Mouse (Mus musculus) heart, adult 2 months (tissue): ENCODE results near the gene Sppl2b. TPM values are rescaled to one million over a fixed set of nuclear protein-coding genes. Genes with fewer than 3 reads are reported as not detected.

ENCODE experiments used
- DNase-seq, 2 experiments: peaks; one replicate each; pipeline ENCODE4 v3.0.0; 2021
- H3K27ac ChIP-seq: fragments of 200-600 bp; 2 replicates; pipeline ENCODE4 v1.8.1; 2022
- H3K27me3 ChIP-seq: fragments of 200-500 bp; 2 replicates; pipeline ENCODE4 v1.6.1; 2012; ENCODE audit warnings: mild to moderate bottlenecking, low read length, inconsistent platforms, mixed read lengths; ENCODE audit not compliant: control insufficient read depth, insufficient read depth
- H3K36me3 ChIP-seq: fragments of 200-500 bp; 2 replicates; pipeline ENCODE4 v1.6.1; 2012; ENCODE audit warnings: low read length, inconsistent platforms; ENCODE audit not compliant: control insufficient read depth, insufficient read depth
- H3K4me1 ChIP-seq: fragments of 200-500 bp; 2 replicates; pipeline ENCODE4 v1.6.1; 2011; ENCODE audit warnings: low read length; ENCODE audit not compliant: control insufficient read depth, insufficient read depth
- H3K4me3 ChIP-seq: fragments of 200-600 bp; 2 replicates; pipeline ENCODE4 v1.8.1; 2022
- H3K79me2 ChIP-seq: fragments of 200-500 bp; replicated peaks from 2 replicates; pipeline ENCODE4 v1.6.1; 2012; ENCODE audit warnings: mild to moderate bottlenecking, inconsistent platforms, low read length, moderate library complexity, mixed read lengths; ENCODE audit not compliant: control insufficient read depth, insufficient read depth
- H3K9ac ChIP-seq: fragments of 200-500 bp; 2 replicates; pipeline ENCODE4 v1.6.1; 2012; ENCODE audit warnings: low read depth, mild to moderate bottlenecking, control low read depth, inconsistent platforms, low read length, mixed read lengths
- CTCF ChIP-seq: fragments of 200-600 bp; IDR thresholded peaks from 2 replicates; pipeline ENCODE4 v1.8.1; 2022; ENCODE audit warnings: antibody characterized with exemption, mild to moderate bottlenecking, moderate library complexity
- EP300 ChIP-seq: fragments of 200-500 bp; IDR thresholded peaks from 2 replicates; pipeline ENCODE4 v1.6.1; 2011; ENCODE audit warnings: low read depth, low read length, control low read depth; ENCODE audit not compliant: insufficient read depth
- POLR2A ChIP-seq: fragments of 200-500 bp; IDR thresholded peaks from 2 replicates; pipeline ENCODE4 v1.6.1; 2011; ENCODE audit warnings: mild to moderate bottlenecking, low read depth, low read length, control low read depth; ENCODE audit not compliant: insufficient read depth
- WGBS: fragments of 180-500 bp; shearing (Covaris S2); methylation state at CpG from one replicate; pipeline ENCODE4 v1.1.7; 2018; 5-methylcytosine and 5-hydroxymethylcytosine counted together
- intact Hi-C: fragments of 180-260 bp; cut with DNase I; formaldehyde crosslinking; loops from one replicate; pipeline ENCODE4 v1.15.1; 2025
- microRNA-seq, 2 experiments: library from miRNA; unstranded; fragments of <30 nt; microRNA quantifications; one replicate each; pipeline ENCODE4 v1.2.0; 2021
- polyA plus RNA-seq: library from polyadenylated mRNA; depleted of rRNA; stranded (reverse); fragments of >200 nt; gene quantifications from 2 replicates; pipeline ENCODE4 v1.2.3, GENCODE M21; 2012; rRNA removed
- total RNA-seq, 2 experiments: library from RNA; stranded (reverse); gene quantifications; 2 replicates each; pipeline ENCODE4 v1.2.3; 2021

The Sppl2b gene
- total and polyA plus RNA-seq, 3 experiments: 15.4 to 51.4 (median 16.8) TPM

GRCm38 (mm10) chr10:80915736-80916135 is 60.7 kb downstream of the Sppl2b start:
- WGBS: 76% methylated on average over 4 of the region's 4 CpGs

GRCm38 (mm10) chr10:80917336-80917778 is 62.3 kb downstream of the Sppl2b start:
- TF ChIP-seq CTCF (no peak), POLR2A (no peak), EP300 (no peak)
- no peaks in the 10 kb centered on the region for H3K27me3 ChIP-seq
- peak overlapping the region; percentile 76 for H3K4me3 ChIP-seq
- no peaks in the 10 kb centered on the region for H3K79me2 ChIP-seq
- WGBS: 4% methylated on average over 15 of the region's 15 CpGs
- DNase-seq: no peak
- peaks cover 2% of the 10 kb centered on the region; the same call in 1 of the 2 replicates for H3K4me1 ChIP-seq
- H3K27ac ChIP-seq: no peak overlapping the region
- peak overlapping the region; percentile 74; the same call in 1 of the 2 replicates for H3K9ac ChIP-seq
- intact Hi-C loops: no loop called here
- no peaks in the 10 kb centered on the region for H3K36me3 ChIP-seq

More at GRCm38 (mm10) chr10:80915736-80916135, 60.7 kb downstream of the Sppl2b start:
- no peaks in the 10 kb centered on the region for H3K27me3 ChIP-seq
- intact Hi-C loops: no loop called here
- H3K36me3 ChIP-seq: no peaks in the 10 kb centered on the region
- TF ChIP-seq CTCF (no peak), EP300 (no peak), POLR2A (no peak)
- H3K79me2 ChIP-seq: no peaks in the 10 kb centered on the region
- no peak overlapping the region for H3K4me3 ChIP-seq
- no peak overlapping the region for H3K9ac ChIP-seq
- no peak for DNase-seq
- peaks cover 2% of the 10 kb centered on the region; the same call in 1 of the 2 replicates for H3K4me1 ChIP-seq
- no peak overlapping the region for H3K27ac ChIP-seq

GRCm38 (mm10) chr10:80917779-80918434 is 62.8 kb downstream of the Sppl2b start, which contains the start of gene Lmnb2:
Lmnb2 (minus strand) TSS chr10:80918245.
- no peaks in the 10 kb centered on the region for H3K27me3 ChIP-seq
- peak within 1 kb of the TSS; percentile 28; the same call in 1 of the 2 replicates for H3K27ac ChIP-seq
- under 1% methylated on average over 61 of the region's 61 CpGs for WGBS
- H3K4me3 ChIP-seq: peak within 1 kb of the TSS; percentile 76
- intact Hi-C loops: no loop called here
- peaks cover 2% of the 10 kb centered on the region for H3K4me1 ChIP-seq
- H3K79me2 ChIP-seq: no peaks in the 10 kb centered on the region
- peak; percentile 81 for DNase-seq
- no peaks in the 10 kb centered on the region for H3K36me3 ChIP-seq
- H3K9ac ChIP-seq: peak within 1 kb of the TSS; percentile 74
- 0 out of 2 replicates have a peak, but pooled peaks have one; percentile 10 for TF ChIP-seq CTCF
- no peak for TF ChIP-seq POLR2A
- no peak for TF ChIP-seq EP300

Small RNA genes within 50 kb of the gene (microRNA-seq; reads per million reads assigned to microRNA genes)
- 1.7 to 3.5 reads per million in 2 experiments for gene Mir1982

Other genes starting within 250 kb of the Sppl2b start
- gene Gm49322, start 249.3 kb upstream of the Sppl2b start, total RNA-seq: under 1 TPM; 0.34 to 0.39 TPM
- 0.62 and 2.0 TPM in 2 replicates for gene Gm49322, start 249.3 kb upstream of the Sppl2b start, polyA plus RNA-seq
- gene Csnk1g2, start 232.4 kb upstream of the Sppl2b start, total RNA-seq: 100 to 1,000 TPM; 117 to 130 TPM
- gene Csnk1g2, start 232.4 kb upstream of the Sppl2b start, polyA plus RNA-seq: 125 and 130 TPM in 2 replicates
- 10 to 100 TPM; 43.7 to 44.2 TPM for gene Btbd2, start 198.2 kb upstream of the Sppl2b start, total RNA-seq
- gene Btbd2, start 198.2 kb upstream of the Sppl2b start, polyA plus RNA-seq: 57.3 and 60.1 TPM in 2 replicates
- gene Mknk2, start 177.2 kb upstream of the Sppl2b start, total RNA-seq: 100 to 1,000 TPM; 176 to 229 TPM
- 199 and 208 TPM in 2 replicates for gene Mknk2, start 177.2 kb upstream of the Sppl2b start, polyA plus RNA-seq
- gene Mob3a, start 153.3 kb upstream of the Sppl2b start, total RNA-seq: 1 to 10 TPM; 7.4 to 7.6 TPM
- gene Mob3a, start 153.3 kb upstream of the Sppl2b start, polyA plus RNA-seq: 11.7 and 13.6 TPM in 2 replicates
- gene Izumo4, start 153.1 kb upstream of the Sppl2b start, total RNA-seq: 1 to 10 TPM; 3.4 to 3.8 TPM
- gene Izumo4, start 153.1 kb upstream of the Sppl2b start, polyA plus RNA-seq: 13.3 and 15.6 TPM in 2 replicates
- 10 to 100 TPM; 40.2 to 42.6 TPM for gene Ap3d1, start 113.0 kb upstream of the Sppl2b start, total RNA-seq
- gene Ap3d1, start 113.0 kb upstream of the Sppl2b start, polyA plus RNA-seq: 52.9 and 66.5 TPM in 2 replicates
- gene Dot1l, start 100.1 kb upstream of the Sppl2b start, total RNA-seq: 10 to 100 TPM; 18.8 to 19.6 TPM
- 35.0 and 39.6 TPM in 2 replicates for gene Dot1l, start 100.1 kb upstream of the Sppl2b start, polyA plus RNA-seq
- gene Sf3a2, start 57.1 kb upstream of the Sppl2b start, total RNA-seq: 10 to 100 TPM; 27.3 to 30.4 TPM
- 18.4 and 19.7 TPM in 2 replicates for gene Sf3a2, start 57.1 kb upstream of the Sppl2b start, polyA plus RNA-seq
- 10 to 100 TPM; 29.7 to 33.0 TPM for gene Plekhj1, start 56.6 kb upstream of the Sppl2b start, total RNA-seq
- gene Plekhj1, start 56.6 kb upstream of the Sppl2b start, polyA plus RNA-seq: 28.9 and 33.2 TPM in 2 replicates
- under 1 TPM; 0.18 TPM for gene Amh, start 50.0 kb upstream of the Sppl2b start, total RNA-seq
- 0.15 and 0.25 TPM in 2 replicates for gene Amh, start 50.0 kb upstream of the Sppl2b start, polyA plus RNA-seq
- 1 to 10 TPM in 1 of 2 experiments, under 1 TPM in 1; 0.25 to 1.1 TPM for gene Jsrp1, start 41.8 kb upstream of the Sppl2b start, total RNA-seq
- 0.21 and 0.56 TPM in 2 replicates for gene Jsrp1, start 41.8 kb upstream of the Sppl2b start, polyA plus RNA-seq
- 100 to 1,000 TPM; 850 to 914 TPM for gene Oaz1, start 28.6 kb upstream of the Sppl2b start, total RNA-seq
- gene Oaz1, start 28.6 kb upstream of the Sppl2b start, polyA plus RNA-seq: 1,001 and 1,201 TPM in 2 replicates
- 10 to 100 TPM; 10.7 to 15.8 TPM for gene Lingo3, start 11.2 kb upstream of the Sppl2b start, total RNA-seq
- gene Lingo3, start 11.2 kb upstream of the Sppl2b start, polyA plus RNA-seq: 12.0 and 15.1 TPM in 2 replicates
- 10 to 100 TPM; 19.4 to 23.2 TPM for gene Lsm7, start 66 bp upstream of the Sppl2b start, total RNA-seq
- gene Lsm7, start 66 bp upstream of the Sppl2b start, polyA plus RNA-seq: 74.9 and 79.9 TPM in 2 replicates
- gene Tmprss9, start 16.6 kb downstream of the Sppl2b start, total RNA-seq: not detected
- gene Tmprss9, start 16.6 kb downstream of the Sppl2b start, polyA plus RNA-seq: 0.02 TPM in 1 of 2 replicates, not detected in the other
- gene Timm13, start 45.7 kb downstream of the Sppl2b start, total RNA-seq: 100 to 1,000 TPM; 126 to 133 TPM
- 151 and 188 TPM in 2 replicates for gene Timm13, start 45.7 kb downstream of the Sppl2b start, polyA plus RNA-seq
- gene Lmnb2, start 63.0 kb downstream of the Sppl2b start, total RNA-seq: 1 to 10 TPM; 3.6 to 5.4 TPM
- 5.4 and 7.4 TPM in 2 replicates for gene Lmnb2, start 63.0 kb downstream of the Sppl2b start, polyA plus RNA-seq
- 10 to 100 TPM; 10.9 to 13.9 TPM for gene Gadd45b, start 74.8 kb downstream of the Sppl2b start, total RNA-seq
- gene Gadd45b, start 74.8 kb downstream of the Sppl2b start, polyA plus RNA-seq: 10.0 and 10.1 TPM in 2 replicates
- gene Gng7, start 159.7 kb downstream of the Sppl2b start, total RNA-seq: under 1 TPM; 0.50 to 0.63 TPM
- 0.68 and 1.1 TPM in 2 replicates for gene Gng7, start 159.7 kb downstream of the Sppl2b start, polyA plus RNA-seq
- gene Diras1, start 170.4 kb downstream of the Sppl2b start, total RNA-seq: not detected
- 0.04 and 0.06 TPM in 2 replicates for gene Diras1, start 170.4 kb downstream of the Sppl2b start, polyA plus RNA-seq
- gene Slc39a3, start 182.2 kb downstream of the Sppl2b start, total RNA-seq: 10 to 100 TPM; 13.9 to 14.4 TPM
- gene Slc39a3, start 182.2 kb downstream of the Sppl2b start, polyA plus RNA-seq: 20.5 and 21.9 TPM in 2 replicates
- 10 to 100 TPM; 84.5 to 90.1 TPM for gene Sgta, start 204.9 kb downstream of the Sppl2b start, total RNA-seq
- gene Sgta, start 204.9 kb downstream of the Sppl2b start, polyA plus RNA-seq: 158 and 161 TPM in 2 replicates
- gene Thop1, start 214.8 kb downstream of the Sppl2b start, total RNA-seq: 10 to 100 TPM; 11.3 to 15.5 TPM
- gene Thop1, start 214.8 kb downstream of the Sppl2b start, polyA plus RNA-seq: 15.2 and 17.0 TPM in 2 replicates
- gene Creb3l3, start 243.6 kb downstream of the Sppl2b start, total RNA-seq: under 1 TPM; 0.36 to 0.70 TPM
- 0.06 and 0.15 TPM in 2 replicates for gene Creb3l3, start 243.6 kb downstream of the Sppl2b start, polyA plus RNA-seq